Mouse (Mus musculus): ENCODE measurements around the gene Zfp644.

- TF ChIP-seq CTCF (IDR thresholded peaks at IDR 0.05; ENCODE audit: borderline replicate concordance, control insufficient read depth, extremely low read depth, insufficient read depth, low read length, poor library complexity) (no peak), POLR2A (IDR thresholded peaks at IDR 0.05; ENCODE audit: control insufficient read depth, extremely low read depth, insufficient read depth, low read length, poor library complexity) (no peak)
Measured at GRCm38 (mm10) chr5:106706363-106706762, 9.3 kb upstream of the Zfp644 start.
